ENCODE assay signal across 8 mouse cellular contexts in the genomic region with DNA sequence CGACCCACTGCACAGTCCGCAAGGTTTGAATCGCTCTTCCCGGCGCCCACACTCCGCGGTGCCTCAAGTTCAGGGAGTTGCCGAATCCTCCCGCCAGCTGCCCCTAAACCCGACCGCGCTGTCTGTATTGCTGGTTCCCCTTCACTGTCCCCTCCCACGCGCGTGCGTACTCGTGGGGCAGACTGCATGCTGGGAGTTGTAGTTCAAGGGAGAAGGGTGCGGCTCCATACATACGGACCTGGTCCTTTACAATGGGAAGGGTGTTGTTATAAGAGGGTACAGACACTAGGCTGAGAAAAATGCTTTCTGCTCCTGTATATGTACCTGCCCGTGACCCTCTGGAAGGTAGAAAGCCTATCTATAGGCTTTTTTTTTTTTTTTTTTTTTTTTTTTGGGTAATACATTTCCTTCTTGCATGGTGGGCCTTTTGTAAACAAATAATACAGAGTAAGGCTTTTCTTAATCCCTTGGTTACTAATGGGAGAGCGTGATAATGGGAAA. TPM values are rescaled to one million over a fixed set of nuclear protein-coding genes. Genes with fewer than 3 reads are reported as not detected.
A peak's percentile ranks its signal among the peaks of the same experiment; 100 is the strongest.
DNase-seq lines count a peak whose midpoint lies in the region; ATAC-seq and TF ChIP-seq lines count a peak whose summit lies in the region.

TSS of gene Tmod3 (minus strand) at position 146 of the 501 bp plus-strand sequence.

- in situ Hi-C loops in CH12.LX (cut with MboI; ENCODE audit: low pct_ligation_motif_present, low pct_unique_long_range_greater_than_20kb, low sequenced_read_pairs), result no loop called here

- H3K9me3 ChIP-seq in CH12.LX (replicated peaks; ENCODE audit: low read length), result no peaks in the 10 kb centered on the region
- no peaks in the 10 kb centered on the region for H3K9me3 ChIP-seq in forebrain, embryonic 11.5 days (ENCODE audit: control insufficient read depth, low read length)
- H3K9me3 ChIP-seq in heart, embryonic 16.5 days (replicated peaks; ENCODE audit: control insufficient read depth, low read length), result no peaks in the 10 kb centered on the region
- H3K9me3 ChIP-seq in liver, embryonic 16.5 days (replicated peaks; ENCODE audit: control insufficient read depth, low read length), result no peaks in the 10 kb centered on the region
- H3K9me3 ChIP-seq in neural tube, embryonic 13.5 days, result no peaks in the 10 kb centered on the region

- peak within 1 kb of the TSS; percentile 67 for H3K4me2 ChIP-seq in CH12.LX (ENCODE audit: insufficient read depth, low read depth, poor library complexity, severe bottlenecking)
- peak within 1 kb of the TSS; percentile 85 for H3K4me2 ChIP-seq in forebrain, embryonic 11.5 days (ENCODE audit: low read depth, low read length, severe bottlenecking)
- H3K4me2 ChIP-seq in heart, embryonic 16.5 days (ENCODE audit: low read depth, low read length), result peak within 1 kb of the TSS; percentile 66
- peak within 1 kb of the TSS; percentile 89 for H3K4me2 ChIP-seq in liver, embryonic 16.5 days (ENCODE audit: low read depth, low read length)
- peak within 1 kb of the TSS; percentile 80 for H3K4me2 ChIP-seq in neural tube, embryonic 13.5 days

- peak; percentile 94 for DNase-seq in CH12.LX (ENCODE audit: extremely low read depth)
- peak; percentile 90 for DNase-seq in c-Kit-positive CD71-positive TER-119-negative erythroid progenitor cells, embryonic 14.5 days (ENCODE audit: low read depth)
- peak; percentile 95 for DNase-seq in forebrain, embryonic 11.5 days (ENCODE audit: low spot score)
- peak; percentile 97 for DNase-seq in kidney, postnatal 4 days

- no peak for TF ChIP-seq CTCF in CH12.LX (conservative IDR thresholded peaks at IDR 0.05 in 1 of 2, IDR thresholded peaks at IDR 0.05 in 1 of 2; ENCODE audit: low read depth in 2 of 2, low read length in 2 of 2)
- no peak for TF ChIP-seq CTCF in testis, adult 2 months (IDR thresholded peaks at IDR 0.05; ENCODE audit: control insufficient read depth, insufficient read depth, insufficient replicate concordance, low read depth, low read length)

- no peak for TF ChIP-seq EP300 in CH12.LX (IDR thresholded peaks at IDR 0.05; ENCODE audit: low read length)

- TF ChIP-seq POLR2A in CH12.LX (IDR thresholded peaks at IDR 0.05; ENCODE audit: low read depth, low read length), result peak; percentile 94
- peak; percentile 95 for TF ChIP-seq POLR2A in testis, adult 2 months (IDR thresholded peaks at IDR 0.05; ENCODE audit: control insufficient read depth, low read depth, low read length)

- no peaks in the 10 kb centered on the region for H3K27me3 ChIP-seq in CH12.LX (replicated peaks)
- no peaks in the 10 kb centered on the region for H3K27me3 ChIP-seq in forebrain, embryonic 11.5 days (ENCODE audit: control insufficient read depth, insufficient read depth, low read length)
- H3K27me3 ChIP-seq in heart, embryonic 16.5 days (ENCODE audit: control insufficient read depth, insufficient read depth, low read length), result no peaks in the 10 kb centered on the region
- H3K27me3 ChIP-seq in liver, embryonic 16.5 days (ENCODE audit: control insufficient read depth, insufficient read depth, low read depth, low read length), result no peaks in the 10 kb centered on the region
- H3K27me3 ChIP-seq in neural tube, embryonic 13.5 days, result no peaks in the 10 kb centered on the region
- H3K27me3 ChIP-seq in testis, adult 2 months (ENCODE audit: control insufficient read depth, insufficient read depth, low read length), result no peaks in the 10 kb centered on the region

- TF ChIP-seq RAD21 in CH12.LX (IDR thresholded peaks at IDR 0.05; ENCODE audit: low read depth, low read length), result no peak

- H3K4me3 ChIP-seq in CH12.LX (replicated peaks in 1 of 3; ENCODE audit: low read depth in 2 of 3, low read length in 2 of 3, poor library complexity in 1 of 3), result peak within 1 kb of the TSS; percentile 85 to 94 (median 88)
- H3K4me3 ChIP-seq in forebrain, embryonic 11.5 days (ENCODE audit: low read depth, low read length), result peak within 1 kb of the TSS; percentile 86
- peak within 1 kb of the TSS; percentile 82 for H3K4me3 ChIP-seq in heart, embryonic 16.5 days (ENCODE audit: low read length)
- H3K4me3 ChIP-seq in liver, embryonic 16.5 days (ENCODE audit: low read depth, low read length), result peak within 1 kb of the TSS; percentile 88
- H3K4me3 ChIP-seq in neural tube, embryonic 13.5 days, result peak within 1 kb of the TSS; percentile 91
- peak within 1 kb of the TSS; percentile 98 for H3K4me3 ChIP-seq in testis, adult 2 months (ENCODE audit: control insufficient read depth, low read depth, low read length)

- H3K36me3 ChIP-seq in CH12.LX (replicated peaks in 1 of 2; ENCODE audit: control insufficient read depth in 1 of 2, insufficient read depth in 1 of 2, low read length in 1 of 2), result peaks cover 0 to 13% of the 10 kb centered on the region in 2 experiments
- H3K36me3 ChIP-seq in forebrain, embryonic 11.5 days (ENCODE audit: control insufficient read depth, insufficient read depth, low read length), result no peaks in the 10 kb centered on the region
- no peaks in the 10 kb centered on the region for H3K36me3 ChIP-seq in heart, embryonic 16.5 days (ENCODE audit: control insufficient read depth, insufficient read depth)
- no peaks in the 10 kb centered on the region for H3K36me3 ChIP-seq in liver, embryonic 16.5 days (ENCODE audit: control insufficient read depth, insufficient read depth)
- H3K36me3 ChIP-seq in neural tube, embryonic 13.5 days, result no peaks in the 10 kb centered on the region
- no peaks in the 10 kb centered on the region for H3K36me3 ChIP-seq in testis, adult 2 months (ENCODE audit: control insufficient read depth, insufficient read depth, low read length)

- H3K79me2 ChIP-seq in CH12.LX (replicated peaks; ENCODE audit: control insufficient read depth, extremely low read depth, insufficient read depth, poor library complexity, severe bottlenecking), result peaks cover 18% of the 10 kb centered on the region

- ATAC-seq in forebrain, embryonic 11.5 days (replicated peaks; ENCODE audit: low FRiP score), result peak; percentile 98
- peak; percentile 94 for ATAC-seq in heart, embryonic 16.5 days (replicated peaks; ENCODE audit: extremely low read depth, insufficient read depth, low FRiP score)
- peak; percentile 94 for ATAC-seq in liver, embryonic 16.5 days (ENCODE audit: low read depth)
- ATAC-seq in neural tube, embryonic 13.5 days (ENCODE audit: low read depth), result peak; percentile 98

- H3K4me1 ChIP-seq in CH12.LX (ENCODE audit: control insufficient read depth in 1 of 2, insufficient read depth in 2 of 2), result peaks cover 11 to 57% of the 10 kb centered on the region in 2 experiments
- no peaks in the 10 kb centered on the region for H3K4me1 ChIP-seq in forebrain, embryonic 11.5 days (replicated peaks; ENCODE audit: control insufficient read depth, insufficient read depth, low read length)
- H3K4me1 ChIP-seq in heart, embryonic 16.5 days (ENCODE audit: control insufficient read depth, insufficient read depth, low read length), result peaks cover 14% of the 10 kb centered on the region
- peaks cover 20% of the 10 kb centered on the region for H3K4me1 ChIP-seq in liver, embryonic 16.5 days (ENCODE audit: control insufficient read depth, low read depth, low read length)
- H3K4me1 ChIP-seq in neural tube, embryonic 13.5 days (replicated peaks), result peaks cover 26% of the 10 kb centered on the region
- peaks cover 4% of the 10 kb centered on the region for H3K4me1 ChIP-seq in testis, adult 2 months (ENCODE audit: control insufficient read depth, insufficient read depth, low read length)

- dilution Hi-C loops in CH12.LX (cut with MboI; ENCODE audit: extremely low pct_ligation_motif_present, extremely low pct_unique_long_range_greater_than_20kb, low sequenced_read_pairs), result no loop called here

- WGBS in forebrain, embryonic 11.5 days, result 3% methylated on average over 21 of the region's 21 CpGs
- 2% methylated on average over 21 of the region's 21 CpGs for WGBS in heart, embryonic 16.5 days
- WGBS in liver, embryonic 16.5 days (ENCODE audit: insufficient replicate concordance), result 1% methylated on average over 21 of the region's 21 CpGs
- 3% methylated on average over 21 of the region's 21 CpGs for WGBS in neural tube, embryonic 13.5 days

- H3K9ac ChIP-seq in CH12.LX (ENCODE audit: insufficient read depth, low read depth), result peak within 1 kb of the TSS; percentile 84
- H3K9ac ChIP-seq in forebrain, embryonic 11.5 days (ENCODE audit: low read length), result peak within 1 kb of the TSS; percentile 83
- H3K9ac ChIP-seq in heart, embryonic 16.5 days (ENCODE audit: low read length), result peak within 1 kb of the TSS; percentile 85
- H3K9ac ChIP-seq in liver, embryonic 16.5 days (ENCODE audit: low read depth, low read length), result peak within 1 kb of the TSS; percentile 86
- peak within 1 kb of the TSS; percentile 90 for H3K9ac ChIP-seq in neural tube, embryonic 13.5 days

- peak within 1 kb of the TSS; percentile 65 for H3K27ac ChIP-seq in CH12.LX (ENCODE audit: insufficient read depth, low read depth)
- H3K27ac ChIP-seq in forebrain, embryonic 11.5 days (ENCODE audit: low read depth, low read length), result peak within 1 kb of the TSS; percentile 31; the same call in 1 of the 2 replicates
- H3K27ac ChIP-seq in heart, embryonic 16.5 days (ENCODE audit: low read length), result peak within 1 kb of the TSS; percentile 90
- peak within 1 kb of the TSS; percentile 89 for H3K27ac ChIP-seq in liver, embryonic 16.5 days (ENCODE audit: low read length)
- peak within 1 kb of the TSS; percentile 73 for H3K27ac ChIP-seq in neural tube, embryonic 13.5 days (replicated peaks)
- peak within 1 kb of the TSS; percentile 89 for H3K27ac ChIP-seq in testis, adult 2 months (ENCODE audit: control insufficient read depth, insufficient read depth, low read depth, low read length)

TF ChIP-seq in CH12.LX, 34 proteins besides CTCF, POLR2A, EP300 and RAD21 (continues in another document):
- TF ChIP-seq SMC3 (IDR thresholded peaks at IDR 0.05; ENCODE audit: low read depth, low read length) (no peak), MYC (IDR thresholded peaks at IDR 0.05; ENCODE audit: low read depth, low read length) (0 out of 2 replicates have a peak, but pooled peaks have one; percentile 14), ETS1 (conservative IDR thresholded peaks at IDR 0.05; ENCODE audit: low read depth, low read length) (no peak), ZC3H11A (IDR thresholded peaks at IDR 0.05; ENCODE audit: low read depth, low read length) (no peak), JUN (IDR thresholded peaks at IDR 0.05; ENCODE audit: insufficient read depth, low read depth, low read length) (no peak), CHD2 (IDR thresholded peaks at IDR 0.05; ENCODE audit: low read length) (no peak), UBTF (IDR thresholded peaks at IDR 0.05; ENCODE audit: low read depth, low read length) (peak; percentile 19)

RNA-seq across cellular contexts. Expression of gene Tmod3, which starts in this region (rescaled TPM):
- total RNA-seq in CH12.LX (2012; rRNA removed), result 40.5 and 41.1 TPM in 2 replicates
- total RNA-seq in CH12.LX (2014; rRNA removed), result 71.0 and 77.1 TPM in 2 replicates
- 52.0 and 59.0 TPM in 2 replicates for polyA plus RNA-seq in CH12.LX (2012; ENCODE audit: insufficient read length, low read depth)
- polyA plus RNA-seq in forebrain, embryonic 11.5 days (2014; fragmentation: Nextera tagmentation; extraction: Ambion mirVana), result 101 and 104 TPM in 2 replicates
- 90.3 and 91.7 TPM in 2 replicates for polyA plus RNA-seq in heart, embryonic 16.5 days (2015; fragmentation: Nextera tagmentation; extraction: Ambion mirVana)
- 26.2 and 28.2 TPM in 2 replicates for polyA plus RNA-seq in liver, embryonic 16.5 days (2015; fragmentation: Nextera tagmentation; extraction: Ambion mirVana)
- 73.8 and 91.2 TPM in 2 replicates for polyA plus RNA-seq in neural tube, embryonic 13.5 days (2015; fragmentation: Nextera tagmentation; extraction: Ambion mirVana)
- polyA plus RNA-seq in testis, adult 2 months (2012; rRNA removed), result 6.3 and 7.9 TPM in 2 replicates

Comparison
In these comparisons a context has a peak if more than half of its experiments do, and no peak if none do; other contexts are left out.
1. Peak in every context shown above with its lines: DNase-seq, ATAC-seq, H3K4me3 ChIP-seq and H3K27ac ChIP-seq.
2. H3K27ac ChIP-seq: peak in every context shown above with its lines; median percentile 90 in heart, embryonic 16.5 days; 89 in liver, embryonic 16.5 days; 89 in testis, adult 2 months; 73 in neural tube, embryonic 13.5 days; 65 in CH12.LX; 31 in forebrain, embryonic 11.5 days.